Mouse (Mus musculus): ENCODE measurements at regions not wholly inside any gene's neighbourhood (a gene's known extent, or its start where the extent isn't known, plus 50 kb on each side); places are given as distances from the start of the nearest gene placed in this dataset.
"Not testable (repeated sequence)": the region's sequence is repeated elsewhere in the genome, so short reads cannot be mapped to it uniquely, and the experiment has no call there.

- Histone ChIP-seq H3K4me1 (replicated peaks) (no peaks in the 10 kb centered on the region), H3K27me3 (no peaks in the 10 kb centered on the region), H3K4me3 (no peak overlapping the region), H3K4me2 (no peak overlapping the region), H3K36me3 (no peaks in the 10 kb centered on the region), H3K27ac (no peak overlapping the region), H3K9me3 (no peaks in the 10 kb centered on the region), H3K9ac (no peak overlapping the region)
- no peak for ATAC-seq (ENCODE audit: low FRiP score)
- 93% methylated on average over 1 of the region's 1 CpGs for WGBS
These were observed 52.3 kb upstream of the Gm10985 start for GRCm38 (mm10) chr3:53792541-53792940.

- H3K27me3 ChIP-seq, result no peaks in the 10 kb centered on the region
- no peaks in the 10 kb centered on the region for H3K4me1 ChIP-seq (replicated peaks)
- H3K9ac ChIP-seq, result no peak overlapping the region
- no peak overlapping the region for H3K27ac ChIP-seq
- no peak for ATAC-seq (ENCODE audit: low FRiP score)
- H3K36me3 ChIP-seq, result no peaks in the 10 kb centered on the region
- H3K4me2 ChIP-seq, result no peak overlapping the region
- no peaks in the 10 kb centered on the region for H3K9me3 ChIP-seq
- H3K4me3 ChIP-seq, result no peak overlapping the region
These were observed 55.2 kb upstream of the Gm10985 start for GRCm38 (mm10) chr3:53789706-53790105.

DNA sequence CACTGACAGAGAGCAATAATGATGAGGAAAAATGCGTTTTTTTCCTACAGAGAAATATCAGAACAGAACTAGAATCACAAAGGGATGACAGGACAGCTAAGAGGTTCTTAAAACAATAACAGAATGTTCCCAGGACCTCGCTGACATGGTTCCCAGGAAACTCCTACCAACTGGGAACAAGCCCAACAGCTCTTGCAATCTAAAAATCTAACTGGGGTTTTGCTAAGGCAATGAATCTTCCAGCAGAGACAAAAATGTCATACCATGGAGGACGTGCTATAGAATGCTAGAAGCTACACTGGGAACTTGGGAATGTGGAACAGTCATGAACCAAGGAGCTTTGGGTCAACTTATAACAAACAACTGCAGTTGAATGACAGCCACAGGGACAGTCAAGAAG is 59.7 kb upstream of the Gm10985 start:
- ATAC-seq (ENCODE audit: low FRiP score), result no peak
- WGBS, result 66% methylated on average over 3 of the region's 3 CpGs
- no peak overlapping the region for H3K27ac ChIP-seq

DNA sequence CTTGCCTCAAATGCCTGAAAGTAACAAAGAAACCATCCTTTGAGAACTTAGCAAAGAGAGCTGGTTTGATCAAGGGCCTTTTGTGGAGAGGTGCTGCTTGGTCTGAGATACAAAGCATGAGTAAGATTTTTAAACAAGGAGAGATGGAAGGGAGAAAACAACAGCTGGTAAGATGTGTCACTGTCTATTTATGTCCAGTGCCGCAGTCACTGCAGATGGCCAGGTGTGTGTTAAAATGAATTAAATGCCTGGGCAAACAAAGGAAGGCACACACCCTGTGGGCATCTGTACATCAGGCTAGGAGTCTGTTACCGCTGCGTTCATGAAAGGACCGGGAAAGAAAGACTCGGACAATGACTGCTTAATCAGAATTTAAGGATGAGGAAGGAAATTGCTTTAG is 68.2 kb upstream of the Gm10985 start:
- ATAC-seq (ENCODE audit: low FRiP score), result no peak
- no peak overlapping the region for H3K9ac ChIP-seq
- WGBS, result 76% methylated on average over 5 of the region's 5 CpGs
- no peak overlapping the region for H3K4me3 ChIP-seq
- H3K4me2 ChIP-seq, result no peak overlapping the region
- H3K9me3 ChIP-seq, result no peaks in the 10 kb centered on the region
- H3K4me1 ChIP-seq (replicated peaks), result no peaks in the 10 kb centered on the region
- H3K27me3 ChIP-seq, result no peaks in the 10 kb centered on the region
- H3K27ac ChIP-seq, result no peak overlapping the region
- H3K36me3 ChIP-seq, result no peaks in the 10 kb centered on the region

More for the DNA sequence above, 59.7 kb upstream of the Gm10985 start:
- H3K27me3 ChIP-seq, result no peaks in the 10 kb centered on the region
- H3K4me1 ChIP-seq (replicated peaks), result no peaks in the 10 kb centered on the region
- H3K9me3 ChIP-seq, result no peaks in the 10 kb centered on the region
- no peak overlapping the region for H3K4me3 ChIP-seq
- no peaks in the 10 kb centered on the region for H3K36me3 ChIP-seq
- H3K4me2 ChIP-seq, result no peak overlapping the region
- H3K9ac ChIP-seq, result no peak overlapping the region

- ATAC-seq (ENCODE audit: low FRiP score), result no peak
- Histone ChIP-seq H3K27me3 (no peaks in the 10 kb centered on the region), H3K36me3 (no peaks in the 10 kb centered on the region)
These were observed 77.3 kb upstream of the Gm10985 start for GRCm38 (mm10) chr3:53767601-53768000.

DNA sequence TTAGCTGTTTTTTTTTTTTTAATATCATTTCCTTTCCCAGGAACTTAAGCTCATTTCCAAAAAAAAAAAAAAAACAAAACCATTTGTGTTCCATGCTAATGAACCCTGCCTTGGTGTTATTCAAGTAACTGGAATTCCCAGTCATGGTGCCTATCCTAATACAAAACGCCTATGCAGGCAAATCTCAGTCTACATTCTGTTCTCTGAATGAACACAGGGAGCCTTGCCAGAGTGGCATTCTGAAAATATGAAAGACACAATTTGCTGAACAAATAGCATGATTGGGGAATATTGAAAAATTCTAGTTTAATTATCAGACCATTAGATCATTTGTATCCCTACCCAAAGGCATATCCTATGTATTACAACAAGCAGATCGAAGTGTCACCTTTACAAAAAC is 80.9 kb upstream of the Gm10985 start:
- no peak overlapping the region for H3K4me3 ChIP-seq
- no peak for ATAC-seq (ENCODE audit: low FRiP score)
- H3K27ac ChIP-seq, result no peak overlapping the region
- no peaks in the 10 kb centered on the region for H3K9me3 ChIP-seq
- H3K4me2 ChIP-seq, result no peak overlapping the region
- H3K9ac ChIP-seq, result no peak overlapping the region
- H3K27me3 ChIP-seq, result no peaks in the 10 kb centered on the region
- no peaks in the 10 kb centered on the region for H3K36me3 ChIP-seq
- H3K4me1 ChIP-seq (replicated peaks), result peaks cover 7% of the 10 kb centered on the region
- WGBS, result 91% methylated on average over 2 of the region's 2 CpGs

More at GRCm38 (mm10) chr3:53767601-53768000, 77.3 kb upstream of the Gm10985 start:
- Histone ChIP-seq H3K4me3 (no peak overlapping the region), H3K9ac (no peak overlapping the region), H3K4me2 (no peak overlapping the region), H3K27ac (no peak overlapping the region), H3K9me3 (no peaks in the 10 kb centered on the region), H3K4me1 (replicated peaks) (no peaks in the 10 kb centered on the region)

GRCm38 (mm10) chr3:53761514-53762075 is 83.3 kb upstream of the Gm10985 start:
- WGBS, result 11% methylated on average over 11 of the region's 11 CpGs
- H3K27me3 ChIP-seq, result no peaks in the 10 kb centered on the region
- no peak overlapping the region for H3K27ac ChIP-seq
- ATAC-seq (ENCODE audit: low FRiP score), result peak; percentile 68; the same call in 1 of the 2 replicates
- H3K9ac ChIP-seq, result no peak overlapping the region
- H3K9me3 ChIP-seq, result no peaks in the 10 kb centered on the region
- H3K4me1 ChIP-seq (replicated peaks), result peaks cover 7% of the 10 kb centered on the region
- no peaks in the 10 kb centered on the region for H3K36me3 ChIP-seq
- H3K4me3 ChIP-seq, result no peak overlapping the region
- peak overlapping the region; percentile 29 for H3K4me2 ChIP-seq

DNA sequence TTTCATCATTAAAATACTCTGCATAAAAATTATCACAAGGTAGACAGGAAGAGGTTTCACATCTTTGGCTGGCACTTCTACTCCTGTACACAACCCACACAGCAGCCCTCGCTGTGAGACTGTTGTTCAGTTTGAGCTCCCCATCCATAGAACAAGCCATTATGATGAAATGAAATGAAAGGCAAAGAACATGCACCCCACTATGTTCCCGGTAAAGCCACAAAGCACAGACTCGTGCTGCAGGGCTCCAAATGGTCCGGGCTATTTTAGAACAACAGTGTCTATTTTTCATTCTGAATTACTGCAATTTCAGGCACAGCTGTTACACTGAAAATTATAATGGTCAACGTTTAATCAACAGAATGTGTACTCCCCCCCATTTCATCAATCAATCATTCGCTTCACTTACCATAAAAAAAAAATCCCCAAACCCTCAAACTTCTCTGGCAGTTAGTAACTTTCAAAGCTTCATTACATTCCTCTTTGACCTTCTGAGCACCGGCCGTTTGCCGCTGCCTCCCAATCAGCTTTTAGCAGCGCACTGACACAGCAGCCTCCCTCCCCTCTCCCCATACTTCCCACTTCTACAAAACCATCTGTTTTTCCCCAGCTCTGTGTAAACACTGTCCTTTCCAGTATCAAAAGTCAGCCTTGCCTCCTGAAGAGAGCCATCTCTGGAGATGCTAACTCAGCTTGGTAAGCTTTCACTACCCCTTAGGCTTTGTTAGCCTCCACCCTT is 88.6 kb upstream of the Gm10985 start:
- no peak for ATAC-seq (ENCODE audit: low FRiP score)
- no peak overlapping the region for H3K4me2 ChIP-seq
- H3K9ac ChIP-seq, result no peak overlapping the region
- WGBS, result 37% methylated on average over 10 of the region's 10 CpGs
- peaks cover 2% of the 10 kb centered on the region; the same call in 1 of the 2 replicates for H3K4me1 ChIP-seq (replicated peaks)
- no peak overlapping the region for H3K4me3 ChIP-seq
- no peaks in the 10 kb centered on the region for H3K9me3 ChIP-seq
- H3K27me3 ChIP-seq, result no peaks in the 10 kb centered on the region
- no peak overlapping the region for H3K27ac ChIP-seq
- H3K36me3 ChIP-seq, result no peaks in the 10 kb centered on the region

DNA sequence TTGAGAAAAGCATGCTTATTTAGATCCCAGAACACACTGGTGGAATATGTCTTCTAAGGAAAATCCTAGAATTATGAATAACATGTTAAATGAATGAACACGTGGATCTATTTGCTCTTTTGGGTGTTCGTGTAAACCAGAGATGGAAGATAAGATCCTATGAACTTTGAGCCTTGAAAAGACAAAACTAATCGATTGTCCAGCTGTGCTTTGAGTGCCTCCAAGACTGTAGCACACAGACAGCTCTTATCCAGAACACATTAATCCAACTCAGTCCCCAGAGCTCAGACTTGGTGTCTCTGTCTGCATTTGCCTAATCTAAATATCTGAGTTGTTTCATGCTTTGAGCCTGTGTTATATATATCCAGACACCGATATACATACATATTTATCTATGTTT is 80.0 kb upstream of the Frem2 start:
- no peak for ATAC-seq (ENCODE audit: low FRiP score)
- Histone ChIP-seq H3K27ac (no peak overlapping the region), H3K36me3 (no peaks in the 10 kb centered on the region), H3K9ac (no peak overlapping the region), H3K4me1 (replicated peaks) (no peaks in the 10 kb centered on the region), H3K4me2 (no peak overlapping the region), H3K4me3 (no peak overlapping the region), H3K9me3 (no peaks in the 10 kb centered on the region), H3K27me3 (no peaks in the 10 kb centered on the region)
- WGBS, result 93% methylated on average over 4 of the region's 4 CpGs

- H3K4me1 ChIP-seq (replicated peaks); H3K36me3 ChIP-seq; H3K4me2 ChIP-seq; H3K4me3 ChIP-seq; H3K27me3 ChIP-seq; H3K9ac ChIP-seq; H3K9me3 ChIP-seq; H3K27ac ChIP-seq: not testable (repeated sequence)
- ATAC-seq (ENCODE audit: low FRiP score), result peak; percentile 53; the same call in 1 of the 2 replicates
- WGBS, result 99% methylated on average over 3 of the region's 3 CpGs
These were observed 78.5 kb upstream of the Frem2 start for GRCm38 (mm10) chr3:53735607-53736006.

- peak; percentile 75 for ATAC-seq (ENCODE audit: low FRiP score)
- Histone ChIP-seq H3K4me2 (no peak overlapping the region), H3K27ac (no peak overlapping the region), H3K36me3 (no peaks in the 10 kb centered on the region), H3K9ac (no peak overlapping the region), H3K27me3 (no peaks in the 10 kb centered on the region), H3K4me3 (no peak overlapping the region), H3K4me1 (replicated peaks) (no peaks in the 10 kb centered on the region), H3K9me3 (no peaks in the 10 kb centered on the region)
- 33% methylated on average over 5 of the region's 5 CpGs for WGBS
These were observed 78.0 kb upstream of the Frem2 start for GRCm38 (mm10) chr3:53735147-53735546.

DNA sequence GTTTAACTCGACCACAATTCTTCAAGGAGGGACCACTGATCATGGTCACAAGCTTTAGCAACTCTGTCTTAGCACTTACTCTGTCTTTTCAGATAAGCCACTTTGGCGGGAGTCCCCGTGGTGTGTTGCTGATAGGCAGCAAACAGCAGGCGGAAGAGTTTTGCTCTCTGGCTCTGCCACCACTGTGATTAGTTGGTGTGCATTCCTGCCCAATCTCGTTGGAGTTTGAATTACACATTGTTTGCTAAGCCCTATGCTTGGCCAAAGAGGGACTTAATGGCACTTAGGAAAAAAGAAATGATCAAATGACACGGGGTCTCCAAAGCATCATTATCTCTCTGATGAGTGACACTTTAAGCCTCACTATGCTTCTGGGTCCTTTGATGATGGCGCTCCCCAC is 73.3 kb upstream of the Frem2 start:
- Histone ChIP-seq H3K36me3 (no peaks in the 10 kb centered on the region), H3K9ac (no peak overlapping the region), H3K9me3 (no peaks in the 10 kb centered on the region), H3K4me2 (no peak overlapping the region), H3K4me3 (no peak overlapping the region), H3K4me1 (replicated peaks) (no peaks in the 10 kb centered on the region), H3K27ac (no peak overlapping the region), H3K27me3 (no peaks in the 10 kb centered on the region)
- WGBS, result 55% methylated on average over 7 of the region's 7 CpGs
- no peak for ATAC-seq (ENCODE audit: low FRiP score)

DNA sequence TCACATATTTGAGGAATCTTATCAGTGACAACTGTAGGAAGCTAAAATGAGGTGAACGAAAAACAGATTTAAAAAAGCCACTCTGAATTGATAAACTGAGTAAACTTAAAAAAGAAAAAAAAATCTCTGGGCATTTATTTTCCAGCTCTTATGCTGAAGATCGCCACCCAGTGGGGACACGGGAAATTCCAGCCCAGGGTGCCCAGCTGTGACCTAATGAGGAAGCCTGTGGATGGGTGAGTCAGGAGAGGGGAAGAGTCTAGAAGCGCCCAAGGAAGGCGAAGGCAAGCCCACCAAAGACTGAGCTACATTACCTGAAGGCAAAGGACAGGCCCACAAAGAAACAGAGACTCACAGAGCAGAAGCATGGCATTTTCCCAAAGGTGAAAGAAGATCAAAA is 72.7 kb upstream of the Frem2 start:
- Histone ChIP-seq H3K4me1 (replicated peaks) (no peaks in the 10 kb centered on the region), H3K27me3 (no peaks in the 10 kb centered on the region), H3K4me2 (no peak overlapping the region), H3K27ac (no peak overlapping the region), H3K9ac (no peak overlapping the region), H3K9me3 (no peaks in the 10 kb centered on the region), H3K4me3 (no peak overlapping the region), H3K36me3 (no peaks in the 10 kb centered on the region)
- ATAC-seq (ENCODE audit: low FRiP score), result no peak
- WGBS, result 44% methylated on average over 5 of the region's 5 CpGs
